Mouse (Mus musculus): Measurements from ENCODE around the gene Ccl19.
"Not testable (repeated sequence)": the region's sequence is repeated elsewhere in the genome, so short reads cannot be mapped to it uniquely, and the experiment has no call there.

Ccl19 gene

GRCm38 (mm10) chr4:42756477-42756876, at the start of gene Ccl19:
Gene Ccl19 (minus strand): TSS chr4:42756577.
- DNase-seq, result not testable (repeated sequence)

DNA sequence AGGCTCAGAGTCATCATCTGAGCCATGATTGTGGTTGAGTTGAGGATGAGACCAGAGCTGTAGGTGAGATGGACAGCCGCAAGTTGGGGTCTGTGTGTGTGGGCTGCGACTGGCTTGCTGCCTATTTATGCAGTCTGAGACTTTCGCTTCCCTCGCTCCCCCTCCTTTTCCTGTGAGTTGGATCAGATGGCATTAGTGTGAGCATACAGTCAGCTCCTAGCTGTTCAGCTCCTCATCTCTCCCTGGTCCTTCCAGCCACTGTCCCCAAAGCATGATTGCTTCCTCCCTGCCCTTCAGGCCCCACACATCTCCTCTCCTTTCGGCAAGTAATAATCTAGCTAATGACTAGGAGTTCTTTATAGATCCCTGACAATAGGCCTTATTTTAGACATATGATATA, 17.5 kb upstream of the Ccl19 start, which contains the start of gene Ccl21a:
Gene Ccl21a, minus strand, starts transcription at position 101 of the 400 bp plus-strand sequence.
- not testable (repeated sequence) for DNase-seq

DNA sequence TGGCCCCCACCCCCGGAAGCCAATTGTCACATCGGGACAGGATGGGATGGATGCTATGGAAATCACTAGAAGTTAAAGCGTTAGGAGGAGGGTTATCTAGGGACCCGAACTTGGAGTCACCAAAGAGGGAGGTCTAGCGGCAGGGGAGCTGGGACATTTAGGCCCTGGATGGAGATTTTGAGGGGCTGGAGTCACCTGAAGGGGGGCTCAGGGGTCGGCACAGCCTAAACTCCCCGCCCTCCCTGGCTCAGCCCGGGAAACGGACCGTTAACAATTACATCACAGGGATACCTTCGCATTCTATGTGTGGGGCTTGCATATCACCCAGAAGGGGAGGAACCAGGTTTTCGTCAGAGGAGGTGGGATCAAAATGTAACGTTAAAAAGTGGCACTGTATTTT, 21.1 kb downstream of the Ccl19 start, which contains the start of gene 4930578G10Rik:
Gene 4930578G10Rik, plus strand, starts transcription at position 301 of the 400 bp plus-strand sequence.
- not testable (repeated sequence) for DNase-seq
